Mouse (Mus musculus) spleen, postnatal 4 days (tissue): ENCODE data around the gene B9d1.

Experiments
- DNase-seq, 2 experiments: peaks; one replicate each; pipeline ENCODE4 v3.0.0; 2022; ENCODE audit warnings: low spot score in 2 of 2

B9d1 gene

DNA sequence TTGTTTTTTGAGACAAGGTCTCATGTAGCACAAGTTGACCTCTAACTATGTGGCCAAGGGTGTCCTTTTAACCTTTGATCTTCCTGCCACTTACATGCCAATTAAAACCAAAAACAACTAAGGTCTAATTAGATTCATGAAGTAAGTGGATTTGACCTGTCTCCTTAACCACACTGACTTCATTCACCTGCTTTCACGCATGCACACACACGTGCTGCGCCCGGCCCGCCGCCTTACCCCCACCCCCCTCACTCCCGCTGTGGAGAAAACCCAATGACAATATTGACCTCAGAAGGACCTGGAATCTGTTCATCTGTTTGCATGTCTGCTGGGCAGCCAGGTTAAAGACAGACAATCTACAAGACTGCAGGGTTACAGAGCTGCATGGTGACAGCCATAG, 35.7 kb downstream of the B9d1 start:
- DNase-seq = no peak

DNA sequence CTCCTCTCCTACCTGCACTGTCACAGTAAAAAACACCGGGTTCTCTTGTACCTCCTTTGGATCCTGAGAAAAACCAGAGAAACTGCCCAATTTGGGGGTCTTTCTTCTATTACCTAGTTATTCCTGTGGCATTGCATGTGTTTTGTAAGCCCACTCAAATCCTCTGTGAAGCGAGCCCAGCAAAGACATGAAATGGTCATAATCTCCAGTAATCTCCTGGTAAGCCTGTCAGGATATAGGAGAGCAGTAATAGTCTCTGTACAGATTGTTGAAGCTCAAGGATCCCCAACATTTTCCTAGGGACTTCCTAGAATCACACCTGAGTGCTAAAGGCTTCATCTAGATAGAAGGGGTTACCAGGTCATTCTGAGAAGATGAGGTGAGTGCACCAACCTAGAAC, 36.2 kb downstream of the B9d1 start:
- DNase-seq = no peak

DNA sequence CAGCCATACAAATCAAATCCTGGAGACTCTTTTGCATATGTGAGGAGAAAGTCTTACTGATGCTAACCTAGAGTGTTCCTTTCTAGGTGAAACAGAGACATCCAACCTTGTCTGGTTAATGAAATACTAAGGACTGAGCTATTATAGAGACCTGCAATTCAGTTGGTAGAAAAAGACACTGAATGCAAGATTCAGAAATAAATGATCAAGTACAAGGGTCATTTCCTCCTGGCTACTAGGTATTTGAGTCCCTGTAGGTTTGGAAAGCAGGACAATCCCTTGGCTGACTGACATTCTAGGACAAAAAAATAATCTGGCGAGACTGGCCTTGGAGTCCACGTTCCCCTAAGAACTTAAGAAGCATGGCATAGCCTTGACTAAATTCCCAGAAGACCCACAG, 40.6 kb downstream of the B9d1 start:
- DNase-seq = no peak

DNA sequence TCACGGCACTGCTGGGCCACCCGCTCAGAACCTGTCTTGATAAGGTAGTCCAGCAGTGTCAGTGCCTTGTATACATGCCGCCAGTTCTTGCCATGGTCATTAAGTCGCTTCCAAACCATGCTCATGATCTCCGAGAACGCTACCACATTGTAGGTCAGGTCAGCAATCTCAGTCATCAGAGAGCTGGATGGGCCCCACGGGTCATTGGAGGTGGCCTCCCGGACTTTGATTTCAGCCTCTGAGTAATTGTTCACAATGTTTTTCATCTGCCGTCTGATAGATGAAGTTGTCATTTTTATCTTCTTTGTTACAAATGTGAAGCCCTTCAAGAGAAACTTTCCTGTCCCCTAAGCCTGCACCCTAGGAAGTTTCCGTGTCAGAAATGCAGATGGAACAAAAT, 41.5 kb downstream of the B9d1 start:
- no peak for DNase-seq

DNA sequence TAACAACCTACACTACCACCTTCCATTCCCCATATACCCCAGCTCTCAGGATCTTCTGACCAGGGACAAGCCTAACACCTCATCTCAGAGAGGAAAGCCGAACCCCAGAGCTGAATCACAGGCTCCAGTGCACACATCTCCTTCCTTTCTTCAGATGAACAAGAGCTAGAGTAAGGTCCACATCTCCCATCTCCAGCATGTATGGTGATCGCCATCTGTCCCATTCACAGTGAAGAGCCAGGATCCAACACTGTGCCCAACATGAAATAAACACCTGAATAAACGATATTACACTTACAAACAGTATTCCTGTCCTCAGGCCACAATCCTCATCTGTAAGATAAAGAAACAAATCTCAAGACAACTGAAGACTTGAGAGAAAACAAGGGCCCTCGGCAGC, 42.8 kb downstream of the B9d1 start:
- no peak for DNase-seq

DNA sequence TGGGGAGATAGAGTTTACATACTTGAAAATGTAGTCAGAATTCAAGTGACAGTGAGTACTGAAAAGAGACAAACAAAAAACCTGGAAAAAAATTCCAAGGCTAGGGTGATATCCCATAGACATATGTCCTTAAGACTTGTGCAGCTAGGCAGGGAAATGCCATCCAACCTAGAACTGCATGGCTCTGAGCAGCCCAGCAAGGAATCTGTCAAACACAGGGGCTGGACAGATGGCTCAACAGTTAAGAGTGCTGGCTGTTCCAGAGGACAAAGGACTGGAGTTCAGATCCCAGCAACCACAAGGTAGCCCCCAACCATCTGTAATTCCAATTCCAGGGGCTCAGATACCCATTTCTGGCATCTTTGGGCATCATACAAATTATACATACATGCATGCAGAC, 45.7 kb downstream of the B9d1 start:
- DNase-seq = no peak

DNA sequence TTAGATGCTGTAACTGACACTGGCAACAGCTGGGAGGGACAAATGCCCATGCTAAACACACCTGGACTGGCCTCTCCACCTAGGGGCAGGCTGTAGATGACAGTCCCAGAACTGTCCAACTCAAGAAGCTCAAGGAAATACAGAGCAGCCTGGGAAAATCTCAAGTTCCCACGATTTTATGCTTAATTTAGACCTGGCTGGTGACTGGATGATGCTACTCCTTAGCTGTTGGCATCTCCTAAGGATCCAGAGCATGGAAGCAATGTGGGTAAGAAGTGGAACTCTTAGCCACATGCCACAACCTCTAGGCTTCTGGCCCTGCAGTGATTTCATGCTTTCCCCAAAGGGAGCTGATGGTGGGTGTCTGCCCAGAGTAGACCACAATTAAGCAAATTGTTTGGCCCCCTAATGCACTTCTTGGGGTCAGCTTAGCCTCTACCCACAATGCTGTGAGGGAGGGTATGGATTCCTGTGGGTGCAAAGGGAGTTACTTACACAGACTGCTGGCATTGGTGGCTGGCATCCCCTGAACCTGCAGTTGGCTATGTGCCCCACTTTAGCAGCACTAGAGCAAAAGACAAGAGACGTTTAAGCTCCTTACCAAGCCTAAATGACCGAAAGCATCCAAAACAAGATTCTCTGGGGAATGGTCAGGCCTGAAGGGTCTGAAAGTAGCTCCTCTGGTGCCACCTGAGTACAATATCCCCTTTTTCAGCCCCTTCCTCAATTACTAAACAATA, 48.2 kb downstream of the B9d1 start:
- DNase-seq = no peak

DNA sequence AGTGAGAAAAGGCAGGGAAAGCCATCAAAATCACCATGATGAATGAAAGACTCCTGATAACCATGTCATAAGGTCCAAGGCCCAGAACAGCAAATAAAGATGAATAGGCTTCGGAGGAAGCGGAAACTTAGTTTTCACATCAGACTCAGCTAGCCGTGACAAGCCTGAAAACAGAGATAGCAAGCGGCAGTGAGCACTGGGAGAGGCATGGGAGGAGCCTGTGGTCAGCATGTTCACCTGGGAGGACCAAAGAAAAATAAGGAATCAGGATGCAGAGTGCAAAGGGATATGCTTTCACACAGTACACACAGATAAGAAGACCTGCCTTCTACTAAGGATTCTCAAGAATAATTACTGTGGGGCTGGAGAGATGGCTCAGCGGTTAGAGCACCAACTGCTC, 54.6 kb downstream of the B9d1 start:
- DNase-seq = no peak

DNA sequence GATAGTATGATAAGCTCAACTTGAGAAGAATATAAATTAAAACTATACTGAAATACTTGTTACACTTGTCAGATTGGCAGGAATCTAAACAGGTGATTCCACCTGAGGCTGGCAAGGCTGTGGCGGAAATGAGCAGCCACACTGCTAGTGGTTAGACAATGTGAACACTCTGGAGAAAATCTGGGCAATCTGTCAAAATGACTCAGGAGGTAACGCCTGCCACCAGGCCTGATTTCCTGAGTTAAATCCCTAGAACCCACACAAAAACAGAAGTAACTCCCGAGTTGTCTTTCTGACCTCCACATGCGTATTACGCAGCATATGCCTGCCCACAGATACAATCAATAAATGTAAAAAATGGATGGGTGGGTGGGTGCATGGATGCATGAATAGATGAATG, 57.5 kb downstream of the B9d1 start:
- no peak for DNase-seq
